Mouse (Mus musculus): Measurements from ENCODE around the gene Tns1.

DNA sequence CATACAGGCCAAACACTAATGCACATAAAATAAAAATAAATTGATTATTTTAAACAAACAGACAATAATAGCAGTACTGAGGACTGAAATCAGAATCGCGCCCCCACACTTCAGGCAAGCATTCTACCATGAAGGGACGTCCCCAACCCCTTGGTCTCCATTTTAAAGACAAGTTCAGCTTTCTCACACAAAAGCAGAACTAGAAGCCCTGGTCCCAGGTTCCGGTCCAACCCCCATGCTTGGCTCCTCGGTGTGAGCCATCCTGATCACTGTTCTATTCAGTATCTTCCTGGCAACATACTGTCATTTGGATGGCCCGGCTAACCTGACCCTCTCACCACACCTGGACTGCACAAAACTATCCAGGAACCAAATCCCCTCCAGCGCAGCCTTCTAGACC, 38.7 kb downstream of the Tns1 start:
- TF ChIP-seq CTCF (conservative IDR thresholded peaks at IDR 0.05; ENCODE audit: low read length): no peak
- no peak for TF ChIP-seq NANOG (IDR thresholded peaks at IDR 0.05; ENCODE audit: borderline replicate concordance, low read length)

All from E14TG2a.4 (cell line).